Mouse (Mus musculus) cerebellum, adult 2 months (tissue): Measurements from ENCODE around the gene Rnase2a. TPM values are rescaled to one million over a fixed set of nuclear protein-coding genes. Genes with fewer than 3 reads are reported as not detected.
A peak's percentile ranks its signal among the peaks of the same experiment; 100 is the strongest.
"Not testable (repeated sequence)": the region's sequence is repeated elsewhere in the genome, so short reads cannot be mapped to it uniquely, and the experiment has no call there.

ENCODE experiments used
- DNase-seq, 2 experiments: peaks; one replicate each; pipeline ENCODE4 v3.0.0; 2021
- H3K27ac ChIP-seq: fragments of 200-500 bp; 2 replicates; pipeline ENCODE4 v1.5.1; 2012; ENCODE audit warnings: low read length, control low read depth, inconsistent platforms; ENCODE audit not compliant: insufficient read depth
- H3K27me3 ChIP-seq: fragments of 200-500 bp; 2 replicates; pipeline ENCODE4 v1.6.1; 2012; ENCODE audit warnings: inconsistent platforms, mild to moderate bottlenecking, low read length, moderate library complexity; ENCODE audit not compliant: control insufficient read depth, insufficient read depth
- H3K4me1 ChIP-seq: fragments of 200-500 bp; 2 replicates; pipeline ENCODE4 v1.6.1; 2011; ENCODE audit warnings: low read length; ENCODE audit not compliant: control insufficient read depth, insufficient read depth
- H3K4me3 ChIP-seq: fragments of 200-500 bp; replicated peaks from 2 replicates; pipeline ENCODE3; 2011; ENCODE audit warnings: mild to moderate bottlenecking, low read depth, low read length, control low read depth; ENCODE audit not compliant: insufficient read depth
- CTCF ChIP-seq: fragments of 200-500 bp; IDR thresholded peaks from 2 replicates; pipeline ENCODE4 v1.5.1; 2011; ENCODE audit warnings: low read depth, mild to moderate bottlenecking, control low read depth, low read length, moderate library complexity, borderline replicate concordance; ENCODE audit not compliant: insufficient read depth
- POLR2A ChIP-seq: fragments of 200-500 bp; IDR thresholded peaks from 2 replicates; pipeline ENCODE4 v1.6.1; 2011; ENCODE audit warnings: low read length, control low read depth, borderline replicate concordance; ENCODE audit not compliant: insufficient read depth
- WGBS: fragments of 180-500 bp; shearing (Covaris S2); methylation state at CpG from one replicate; pipeline ENCODE4 v1.1.7; 2018; 5-methylcytosine and 5-hydroxymethylcytosine counted together
- polyA plus RNA-seq: library from polyadenylated mRNA; depleted of rRNA; stranded (reverse); fragments of >200 nt; gene quantifications from 2 replicates; pipeline ENCODE4 v1.2.3, GENCODE M21; 2012; rRNA removed

Gene Rnase2a
- not detected in 2 replicates for polyA plus RNA-seq

DNA sequence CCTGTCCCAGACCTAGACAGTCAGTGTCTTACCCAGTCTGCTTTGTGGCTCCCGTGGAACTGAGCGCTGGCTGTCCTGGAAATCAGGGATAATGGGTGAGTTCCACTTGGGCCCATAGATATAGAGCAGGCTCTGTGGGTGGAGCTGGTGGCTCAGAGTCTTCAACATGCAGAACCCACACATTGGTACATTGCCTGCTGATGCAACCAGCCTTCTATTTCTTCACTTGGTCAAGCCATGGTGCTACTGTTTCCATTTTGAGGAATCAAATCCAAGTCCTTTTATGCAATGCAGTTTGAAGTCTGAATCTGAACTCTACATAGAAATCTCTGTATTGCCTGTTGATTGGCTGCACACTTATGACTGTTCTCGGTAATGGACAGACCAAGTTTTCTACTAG lies at the start of gene Rnase2a:
Gene Rnase2a, minus strand, starts transcription at position 72 of the 400 bp plus-strand sequence.
- H3K27me3 ChIP-seq: no peaks in the 10 kb centered on the region
- H3K27ac ChIP-seq: no peak within 1 kb of the TSS
- DNase-seq: no peak
- H3K4me3 ChIP-seq: no peak within 1 kb of the TSS
- TF ChIP-seq CTCF (no peak), POLR2A (no peak)
- no peaks in the 10 kb centered on the region for H3K4me1 ChIP-seq
- 95% methylated on average over 3 of the region's 3 CpGs for WGBS

DNA sequence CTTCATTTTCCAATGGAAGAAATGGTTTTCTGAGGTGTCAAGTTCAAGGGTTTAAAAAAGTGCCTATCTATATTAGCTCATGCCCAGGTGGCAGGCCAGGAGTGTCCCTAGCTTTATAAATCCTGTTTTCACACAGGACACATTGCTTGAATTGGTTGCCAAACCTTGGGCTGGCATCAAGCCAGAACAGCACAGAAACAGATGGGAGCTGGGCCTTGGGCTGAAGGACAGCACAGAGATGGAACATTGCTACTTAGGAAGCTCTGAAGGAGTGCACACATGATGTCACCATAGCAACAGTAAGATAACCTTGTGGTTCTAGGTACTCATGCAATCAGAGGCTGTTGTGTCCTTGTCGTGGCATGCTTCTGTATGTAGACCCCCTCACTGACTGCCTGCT lies 35.6 kb upstream of the Rnase2a start:
- TF ChIP-seq POLR2A (no peak), CTCF (no peak)
- Histone ChIP-seq H3K27me3 (no peaks in the 10 kb centered on the region), H3K4me3 (no peak overlapping the region), H3K4me1 (peaks cover 10% of the 10 kb centered on the region; the same call in 1 of the 2 replicates), H3K27ac (no peak overlapping the region)
- peak; percentile 81 to 86 for DNase-seq
- WGBS: 10% methylated on average over 1 of the region's 1 CpGs

DNA sequence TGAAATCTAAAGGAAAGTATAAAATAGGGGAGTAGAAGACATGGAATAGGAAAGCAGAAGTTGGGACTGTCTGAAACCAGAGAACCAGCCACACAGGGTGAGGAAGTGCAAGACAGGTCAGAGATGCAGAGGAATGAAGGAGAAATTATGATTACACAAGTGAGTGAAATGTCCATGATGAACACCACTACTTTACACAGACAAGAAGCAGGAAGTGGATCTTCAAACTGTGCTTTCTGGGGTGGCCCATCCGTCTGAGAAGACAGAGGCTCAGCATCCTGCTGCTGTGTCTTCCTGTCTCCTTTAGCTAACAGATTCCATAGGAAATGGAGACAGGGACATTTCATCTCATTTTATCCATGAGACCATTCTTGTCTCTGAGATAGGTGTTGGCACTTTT lies 22.6 kb upstream of the Rnase2a start:
- not testable (repeated sequence) for H3K4me3 ChIP-seq, H3K27me3 ChIP-seq, H3K4me1 ChIP-seq, H3K27ac ChIP-seq, DNase-seq
- 68% methylated on average over 1 of the region's 1 CpGs for WGBS

DNA sequence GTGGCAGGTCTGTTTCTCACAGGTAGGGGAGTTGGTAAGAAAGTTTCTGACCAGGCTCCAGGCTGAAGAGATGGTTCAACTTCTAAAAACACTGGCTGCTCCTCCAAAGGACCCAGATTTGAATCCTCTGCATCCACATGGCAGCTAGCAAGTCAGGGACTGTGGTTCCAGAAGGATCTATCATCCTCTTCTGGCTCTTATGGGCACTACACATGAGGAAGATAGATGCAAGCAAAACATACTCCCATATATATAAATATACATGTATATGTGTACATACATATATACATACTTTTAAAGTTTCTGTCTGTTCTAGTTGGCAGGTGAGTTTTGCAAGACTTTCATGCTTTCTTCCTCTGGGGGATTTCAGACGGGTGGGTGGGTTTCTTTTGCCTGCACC lies 12.8 kb upstream of the Rnase2a start:
- 73% methylated on average over 1 of the region's 1 CpGs for WGBS
- H3K27me3 ChIP-seq: no peaks in the 10 kb centered on the region
- DNase-seq: no peak
- H3K4me3 ChIP-seq: no peak overlapping the region
- TF ChIP-seq POLR2A: no peak
- no peak for TF ChIP-seq CTCF
- H3K27ac ChIP-seq: no peak overlapping the region
- H3K4me1 ChIP-seq: no peaks in the 10 kb centered on the region

DNA sequence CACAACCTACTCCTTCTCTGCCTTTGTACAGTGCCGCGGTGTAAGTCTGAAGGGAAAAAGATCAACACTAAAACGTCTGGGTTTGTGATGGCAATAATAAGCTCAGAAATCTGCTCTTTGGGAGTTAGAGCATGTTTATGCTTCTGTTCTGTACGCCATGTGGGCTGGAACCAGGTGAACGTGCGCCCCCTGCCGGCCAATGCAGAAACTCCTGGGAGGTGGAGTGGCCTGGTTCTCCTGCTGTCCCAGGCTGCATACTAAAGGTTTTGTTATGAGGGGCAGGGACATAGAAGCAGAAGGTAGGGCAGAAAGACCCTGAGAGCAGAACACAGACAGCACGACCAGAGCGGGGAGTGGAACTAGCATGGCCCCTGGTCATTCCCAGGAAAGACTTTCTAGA lies 10.2 kb upstream of the Rnase2a start:
- H3K4me3 ChIP-seq: no peak overlapping the region
- TF ChIP-seq POLR2A (no peak), CTCF (peak; percentile 77)
- no peaks in the 10 kb centered on the region for H3K27me3 ChIP-seq

DNA sequence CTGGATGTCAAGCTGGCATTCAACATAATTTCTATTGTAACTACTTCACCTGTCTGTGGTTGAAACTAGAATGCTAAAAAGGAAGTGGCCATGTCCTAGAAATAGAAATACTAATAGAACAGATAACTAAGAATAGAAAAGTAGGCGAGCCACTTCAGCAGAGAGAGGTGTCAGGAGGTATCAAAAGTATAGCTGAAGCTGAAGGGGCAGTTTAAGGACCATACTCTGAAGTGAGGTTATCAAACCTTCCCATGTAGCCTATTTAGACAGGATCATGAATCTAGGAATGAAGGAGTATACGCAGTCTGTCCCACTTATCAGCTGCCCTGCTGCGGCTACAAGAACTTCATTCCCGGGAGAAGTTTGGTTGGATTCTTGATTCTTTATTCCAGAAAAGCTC lies 9.8 kb upstream of the Rnase2a start:
- DNase-seq: no peak
- no peaks in the 10 kb centered on the region for H3K27me3 ChIP-seq
- no peak overlapping the region for H3K4me3 ChIP-seq
- 47% methylated on average over 4 of the region's 4 CpGs for WGBS
- no peak for TF ChIP-seq POLR2A
- TF ChIP-seq CTCF: no peak
- H3K4me1 ChIP-seq: no peaks in the 10 kb centered on the region
- H3K27ac ChIP-seq: no peak overlapping the region

More for the DNA sequence above, 10.2 kb upstream of the Rnase2a start:
- no peak overlapping the region for H3K27ac ChIP-seq
- 3% methylated on average over 9 of the region's 9 CpGs for WGBS
- peak; percentile 52 to 69 for DNase-seq
- H3K4me1 ChIP-seq: no peaks in the 10 kb centered on the region

DNA sequence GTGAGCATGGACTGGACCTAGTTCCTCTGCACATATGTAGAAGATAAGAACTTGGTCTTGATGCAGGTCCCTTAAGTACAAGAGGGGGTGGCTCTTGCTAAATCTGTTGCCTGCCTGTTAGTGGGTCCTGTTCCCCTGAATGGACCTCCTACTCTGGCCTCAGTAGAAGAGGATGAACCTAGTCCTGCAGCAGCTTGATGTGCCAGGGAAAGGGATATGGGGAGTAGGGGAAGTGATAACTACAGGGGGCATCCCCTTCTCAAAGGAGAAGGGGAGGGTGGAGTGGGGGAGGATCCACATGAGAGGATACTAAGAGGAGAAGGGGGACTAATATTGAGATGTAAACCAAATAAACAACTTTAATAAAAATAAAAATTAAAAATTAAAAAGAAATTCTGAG lies 6.5 kb upstream of the Rnase2a start:
- DNase-seq: no peak
- no peaks in the 10 kb centered on the region for H3K4me1 ChIP-seq
- no peak overlapping the region for H3K27ac ChIP-seq
- TF ChIP-seq POLR2A: no peak
- TF ChIP-seq CTCF: no peak
- no peaks in the 10 kb centered on the region for H3K27me3 ChIP-seq
- no peak overlapping the region for H3K4me3 ChIP-seq

DNA sequence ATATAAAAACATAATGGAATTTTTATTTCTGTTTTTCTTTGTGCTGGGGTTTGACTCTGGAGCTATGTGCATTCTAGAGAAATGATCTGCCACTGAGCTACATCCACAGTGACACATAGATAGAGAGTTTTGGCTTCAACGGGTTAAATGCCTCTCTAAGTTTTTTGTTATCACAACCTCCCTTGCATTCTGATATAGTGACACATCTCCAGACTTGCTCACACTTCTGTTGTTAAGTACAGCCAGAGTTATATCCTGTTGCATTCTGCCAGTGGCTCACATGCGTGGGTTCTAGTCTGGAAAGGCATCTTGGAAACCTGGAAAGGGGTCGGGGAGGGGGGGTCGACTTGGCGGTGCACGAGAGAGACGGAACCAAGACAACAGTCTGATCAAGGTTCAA lies 3.8 kb upstream of the Rnase2a start:
- no peak for DNase-seq
- 91% methylated on average over 7 of the region's 7 CpGs for WGBS
- Histone ChIP-seq H3K4me3 (no peak overlapping the region), H3K4me1 (no peaks in the 10 kb centered on the region), H3K27me3 (no peaks in the 10 kb centered on the region), H3K27ac (no peak overlapping the region)
- TF ChIP-seq CTCF (no peak), POLR2A (no peak)
